Mouse (Mus musculus) lung, embryonic 15.5 days (tissue): Measurements from ENCODE around the gene Pcnp. TPM values are rescaled to one million over a fixed set of nuclear protein-coding genes. Genes with fewer than 3 reads are reported as not detected.
"Not testable (repeated sequence)": the region's sequence is repeated elsewhere in the genome, so short reads cannot be mapped to it uniquely, and the experiment has no call there.

Experiments
- ATAC-seq: fragments of 200-750 bp; cut with Nextera tagmentation; 2 replicates; pipeline ENCODE4 v1.8.0; 2017; ENCODE audit warnings: moderate number of reproducible peaks, borderline replicate concordance; ENCODE audit not compliant: low FRiP score, low TSS enrichment; ENCODE audit errors: extremely low read depth
- H3K27ac ChIP-seq: fragments of 300-500 bp; sonication (generic); 2 replicates; pipeline ENCODE4 v1.5.1; 2015; ENCODE audit warnings: moderate library complexity, mild to moderate bottlenecking, inconsistent platforms
- H3K27me3 ChIP-seq: fragments of 300-500 bp; sonication (generic); 2 replicates; pipeline ENCODE4 v1.6.1; 2015; ENCODE audit warnings: inconsistent platforms
- H3K36me3 ChIP-seq: fragments of 300-500 bp; sonication (generic); 2 replicates; pipeline ENCODE4 v1.6.1; 2015; ENCODE audit warnings: inconsistent platforms
- H3K4me1 ChIP-seq: fragments of 300-500 bp; sonication (generic); 2 replicates; pipeline ENCODE4 v1.6.1; 2015; ENCODE audit warnings: inconsistent platforms
- H3K4me2 ChIP-seq: fragments of 300-500 bp; sonication (generic); 2 replicates; pipeline ENCODE4 v1.6.1; 2015; ENCODE audit warnings: inconsistent platforms, mild to moderate bottlenecking, moderate library complexity
- H3K4me3 ChIP-seq: fragments of 300-500 bp; sonication (generic); 2 replicates; pipeline ENCODE4 v1.5.1; 2015; ENCODE audit warnings: mild to moderate bottlenecking, inconsistent platforms
- H3K9ac ChIP-seq: fragments of 300-500 bp; sonication (generic); 2 replicates; pipeline ENCODE4 v1.6.1; 2015; ENCODE audit warnings: inconsistent platforms
- H3K9me3 ChIP-seq: fragments of 300-500 bp; sonication (generic); 2 replicates; pipeline ENCODE4 v1.6.1; 2016; ENCODE audit warnings: inconsistent platforms
- WGBS: fragments of 180-500 bp; shearing (Covaris S2); methylation state at CpG from one replicate; pipeline ENCODE4 v1.1.7; 2015; 5-methylcytosine and 5-hydroxymethylcytosine counted together
- polyA plus RNA-seq: library from polyadenylated mRNA; unstranded; fragments of >200 nt; fragmentation: Nextera tagmentation; extraction: Ambion mirVana; gene quantifications from 2 replicates; pipeline ENCODE4 v1.2.1, GENCODE M21; 2015

Pcnp gene
- polyA plus RNA-seq, 1 experiment from 2014 or later: 240 TPM

- WGBS: under 1% methylated on average over 78 of the region's 86 CpGs
- peak within 1 kb of the TSS; percentile 97 for H3K4me3 ChIP-seq
- peaks cover 36% of the 10 kb centered on the region for H3K36me3 ChIP-seq
- ATAC-seq: peak; percentile 98
- H3K27me3 ChIP-seq: no peaks in the 10 kb centered on the region
- H3K9ac ChIP-seq: peak within 1 kb of the TSS; percentile 95
- peaks cover 37% of the 10 kb centered on the region for H3K4me1 ChIP-seq
- H3K27ac ChIP-seq: peak within 1 kb of the TSS; percentile 92
- no peaks in the 10 kb centered on the region for H3K9me3 ChIP-seq
- peak within 1 kb of the TSS; percentile 83 for H3K4me2 ChIP-seq
Observed at GRCm38 (mm10) chr16:55973431-55974255, 55.9 kb downstream of the Pcnp start, which contains the start of gene Zbtb11. Gene Zbtb11 (plus strand): TSS chr16:55973883.

- no peak for ATAC-seq
- Histone ChIP-seq H3K27ac (peak overlapping the region; percentile 71), H3K27me3 (no peaks in the 10 kb centered on the region), H3K36me3 (peaks cover 38% of the 10 kb centered on the region), H3K4me1 (peaks cover 39% of the 10 kb centered on the region), H3K4me2 (peak overlapping the region; percentile 83), H3K4me3 (peak overlapping the region; percentile 97), H3K9me3 (no peaks in the 10 kb centered on the region), H3K9ac (no peak overlapping the region)
- 46% methylated on average over 10 of the region's 10 CpGs for WGBS
Observed at GRCm38 (mm10) chr16:55972626-55973201, 56.8 kb downstream of the Pcnp start.

GRCm38 (mm10) chr16:55971735-55972615 lies 57.6 kb downstream of the Pcnp start:
- Histone ChIP-seq H3K9me3 (no peaks in the 10 kb centered on the region), H3K27ac (no peak overlapping the region), H3K4me2 (no peak overlapping the region), H3K4me3 (no peak overlapping the region), H3K9ac (no peak overlapping the region), H3K4me1 (peaks cover 44% of the 10 kb centered on the region), H3K27me3 (no peaks in the 10 kb centered on the region), H3K36me3 (peaks cover 42% of the 10 kb centered on the region)
- 74% methylated on average over 6 of the region's 6 CpGs for WGBS
- ATAC-seq: no peak

DNA sequence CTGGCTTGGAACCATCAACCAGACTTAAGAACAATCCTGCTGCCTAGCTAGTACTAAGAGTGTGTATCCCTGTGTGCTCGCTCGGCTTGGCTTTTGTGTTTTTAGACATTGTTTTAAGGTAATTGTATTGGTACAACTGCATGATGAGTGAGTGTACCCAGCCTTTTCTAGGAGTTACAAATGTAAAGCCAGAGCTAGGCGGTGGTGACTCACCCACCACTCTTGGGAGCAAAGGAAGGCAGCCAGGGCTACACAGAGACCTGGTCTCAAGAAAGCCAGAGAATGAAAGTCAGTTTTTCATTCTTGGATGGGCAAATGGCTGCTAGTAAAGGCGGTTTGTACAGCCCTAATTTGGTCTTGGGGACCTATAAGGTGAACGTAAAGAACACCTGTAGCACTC lies 59.1 kb downstream of the Pcnp start:
- Histone ChIP-seq H3K36me3 (peaks cover 42% of the 10 kb centered on the region), H3K9ac (no peak overlapping the region)

GRCm38 (mm10) chr16:55969147-55969546 lies 60.4 kb downstream of the Pcnp start:
- peaks cover 36% of the 10 kb centered on the region for H3K4me1 ChIP-seq
- no peaks in the 10 kb centered on the region for H3K9me3 ChIP-seq
- no peak overlapping the region for H3K4me3 ChIP-seq
- no peak for ATAC-seq
- no peak overlapping the region for H3K9ac ChIP-seq
- H3K4me2 ChIP-seq: no peak overlapping the region
- peaks cover 42% of the 10 kb centered on the region for H3K36me3 ChIP-seq
- H3K27me3 ChIP-seq: no peaks in the 10 kb centered on the region
- no peak overlapping the region for H3K27ac ChIP-seq
- 68% methylated on average over 3 of the region's 3 CpGs for WGBS

More for the DNA sequence above, 59.1 kb downstream of the Pcnp start:
- Histone ChIP-seq H3K27ac (no peak overlapping the region), H3K9me3 (no peaks in the 10 kb centered on the region), H3K4me2 (no peak overlapping the region), H3K4me3 (no peak overlapping the region), H3K4me1 (peaks cover 39% of the 10 kb centered on the region), H3K27me3 (no peaks in the 10 kb centered on the region)
- 91% methylated on average over 5 of the region's 5 CpGs for WGBS
- ATAC-seq: no peak

DNA sequence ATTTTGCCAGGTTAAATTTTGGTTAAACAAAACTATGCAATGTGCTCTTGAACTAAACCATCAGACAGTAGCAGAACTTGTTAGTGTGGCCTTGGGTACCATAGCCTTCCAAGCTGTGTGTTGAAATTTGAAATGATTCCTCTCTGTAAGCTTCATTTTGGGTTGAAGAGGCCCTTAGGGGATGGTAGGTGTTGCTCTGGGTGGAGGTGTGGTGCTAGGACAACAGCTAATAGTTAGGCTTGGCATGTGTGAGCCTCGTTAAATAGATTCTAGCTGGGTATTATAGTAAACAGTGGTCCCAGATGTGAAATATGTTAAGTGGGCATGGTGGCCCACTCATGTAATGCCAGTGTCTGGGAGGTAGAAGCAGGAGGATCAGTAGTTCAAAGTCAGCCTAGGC lies 62.3 kb downstream of the Pcnp start:
- Histone ChIP-seq H3K27me3 (no peaks in the 10 kb centered on the region), H3K4me1 (peaks cover 29% of the 10 kb centered on the region), H3K4me3 (peak overlapping the region; percentile 77), H3K4me2 (peak overlapping the region; percentile 81), H3K9ac (peak overlapping the region; percentile 79), H3K27ac (no peak overlapping the region; the same call in 1 of the 2 replicates), H3K36me3 (peaks cover 41% of the 10 kb centered on the region), H3K9me3 (no peaks in the 10 kb centered on the region)
- 23% methylated on average over 1 of the region's 1 CpGs for WGBS
- no peak for ATAC-seq

DNA sequence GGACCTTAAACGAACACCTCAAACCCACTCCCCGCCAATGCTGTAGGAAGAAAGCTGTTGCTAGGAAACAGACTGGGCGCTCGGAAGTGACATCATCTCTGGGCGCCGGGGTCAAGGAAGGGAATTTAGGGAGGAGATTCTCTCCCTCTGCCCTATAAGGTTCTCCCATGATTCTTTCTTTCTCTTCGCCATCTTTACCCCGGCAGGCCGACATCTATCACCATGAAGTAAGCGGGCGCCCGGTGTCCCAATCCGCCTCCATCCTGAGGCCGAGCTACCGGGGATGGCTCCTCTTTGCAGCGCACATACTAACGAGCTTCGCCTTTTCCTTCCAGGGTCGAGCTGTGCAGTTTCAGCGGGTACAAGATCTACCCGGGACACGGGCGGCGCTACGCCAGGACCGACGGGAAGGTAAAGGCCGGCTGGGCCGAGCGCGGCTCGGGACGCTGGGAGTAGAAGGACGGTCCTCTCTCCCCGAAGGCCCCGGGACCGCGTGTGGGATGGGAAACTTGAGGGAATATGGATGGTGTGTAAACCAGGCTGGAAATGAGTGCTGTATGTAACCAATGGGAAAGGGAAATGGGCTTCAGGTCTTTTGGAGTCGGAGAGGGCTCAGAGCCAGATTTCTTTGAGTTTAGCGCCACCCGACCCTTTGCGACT lies 63.2 kb downstream of the Pcnp start, which contains the start of gene Rpl24:
Gene Rpl24 (plus strand): TSS at position 64 of the 660 bp plus-strand sequence.
- peak; percentile 93 for ATAC-seq
- Histone ChIP-seq H3K4me1 (peaks cover 26% of the 10 kb centered on the region), H3K27ac (peak within 1 kb of the TSS; percentile 83), H3K27me3 (no peaks in the 10 kb centered on the region), H3K4me2 (peak within 1 kb of the TSS; percentile 81), H3K9ac (peak within 1 kb of the TSS; percentile 79), H3K9me3 (no peaks in the 10 kb centered on the region), H3K4me3 (peak within 1 kb of the TSS; percentile 77), H3K36me3 (peaks cover 32% of the 10 kb centered on the region)
- under 1% methylated on average over 42 of the region's 42 CpGs for WGBS

DNA sequence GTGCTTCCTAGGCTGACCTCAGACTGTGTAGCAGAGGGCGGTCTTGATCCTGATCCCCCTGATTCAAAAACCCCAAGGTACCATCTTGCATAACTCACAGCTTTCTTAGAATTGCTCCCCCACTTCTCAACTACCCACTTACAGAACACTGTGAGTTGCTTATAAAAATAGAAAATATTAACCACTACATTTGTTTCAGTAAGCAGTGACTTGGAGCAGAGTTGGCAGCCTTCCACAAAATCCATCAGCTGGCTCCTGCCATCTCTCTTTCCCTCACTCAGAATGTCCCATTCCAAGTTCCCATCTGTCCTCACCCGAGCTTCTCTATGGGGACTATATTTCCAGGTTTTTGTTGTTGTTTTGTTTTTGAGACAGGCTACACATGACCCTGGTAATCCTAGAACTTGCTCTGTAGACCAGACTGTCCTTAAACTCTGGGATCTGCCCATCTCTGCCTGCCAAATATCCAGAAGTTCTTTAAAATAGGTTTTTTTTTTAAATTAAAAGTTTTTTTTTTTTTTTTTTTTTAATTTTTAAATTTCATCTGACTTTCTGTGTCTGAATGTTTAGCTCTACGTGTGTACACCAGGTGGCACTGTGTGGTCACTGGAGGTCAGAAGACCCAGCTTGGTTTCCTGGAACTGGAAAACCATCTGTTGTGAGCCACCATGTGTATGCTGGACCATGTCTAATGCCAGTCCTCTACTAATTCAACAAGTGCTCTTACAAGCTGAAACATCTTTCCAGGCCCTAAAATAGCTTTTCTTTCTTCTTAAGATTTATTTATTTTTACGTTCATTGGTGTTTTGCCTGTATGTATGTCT lies 65.2 kb downstream of the Pcnp start:
- 55% methylated on average over 4 of the region's 4 CpGs for WGBS

GRCm38 (mm10) chr16:55963068-55963467 lies 66.5 kb downstream of the Pcnp start:
- H3K27ac ChIP-seq, H3K9ac ChIP-seq, H3K36me3 ChIP-seq, H3K27me3 ChIP-seq, H3K4me1 ChIP-seq, H3K4me2 ChIP-seq, H3K4me3 ChIP-seq, ATAC-seq, H3K9me3 ChIP-seq: not testable (repeated sequence)
- WGBS: 85% methylated on average over 6 of the region's 11 CpGs

More for the DNA sequence above, 65.2 kb downstream of the Pcnp start:
- Histone ChIP-seq H3K9ac (no peak overlapping the region), H3K9me3 (no peaks in the 10 kb centered on the region), H3K27ac (no peak overlapping the region), H3K36me3 (peaks cover 13% of the 10 kb centered on the region), H3K4me3 (no peak overlapping the region), H3K4me1 (peaks cover 17% of the 10 kb centered on the region), H3K27me3 (no peaks in the 10 kb centered on the region), H3K4me2 (no peak overlapping the region)
- no peak for ATAC-seq
